Mouse (Mus musculus) CH12.LX (cell line): Measurements from ENCODE around the gene Anks3. TPM values are rescaled to one million over a fixed set of nuclear protein-coding genes. Genes with fewer than 3 reads are reported as not detected.

Experiments used
- DNase-seq: peaks from one replicate; pipeline ENCODE4 v3.0.0-alpha.2; 2013; ENCODE audit errors: extremely low read depth
- H3K27ac ChIP-seq: 2 replicates; pipeline ENCODE4 v1.5.1; 2012; ENCODE audit warnings: low read depth, mild to moderate bottlenecking, control low read depth, moderate library complexity; ENCODE audit not compliant: insufficient read depth
- H3K27me3 ChIP-seq: replicated peaks from 2 replicates; pipeline ENCODE3; 2012; ENCODE audit warnings: inconsistent platforms
- H3K36me3 ChIP-seq, 2 experiments: replicated peaks in 1 of 2; 2 replicates each; pipeline versions ENCODE3 to v1.6.1; 2012; ENCODE audit warnings: inconsistent platforms in 1 of 2, low read length in 1 of 2, mild to moderate bottlenecking in 1 of 2, mixed read lengths in 1 of 2, moderate library complexity in 1 of 2; ENCODE audit not compliant: control insufficient read depth in 1 of 2, insufficient read depth in 1 of 2
- H3K4me1 ChIP-seq, 2 experiments: 2 replicates each; pipeline ENCODE4 v1.6.1; 2012; ENCODE audit warnings: inconsistent platforms in 1 of 2, moderate library complexity in 1 of 2; ENCODE audit not compliant: insufficient read depth in 2 of 2, control insufficient read depth in 1 of 2
- H3K4me2 ChIP-seq: 2 replicates; pipeline ENCODE4 v1.6.1; 2012; ENCODE audit warnings: low read depth, mild to moderate bottlenecking, control low read depth; ENCODE audit not compliant: poor library complexity, insufficient read depth, severe bottlenecking
- H3K4me3 ChIP-seq, 3 experiments: fragments of 150-350 bp in 1 of 3; sonication (generic) in 1 of 3; replicated peaks in 1 of 3; 2 replicates each; pipeline versions ENCODE3 to v1.5.1; 2011 to 2012; ENCODE audit warnings: low read depth in 2 of 3, low read length in 2 of 3, mild to moderate bottlenecking in 2 of 3, moderate library complexity in 2 of 3, control low read depth in 1 of 3, improper control_type of control experiment in 1 of 3, inconsistent platforms in 1 of 3, mixed read lengths in 1 of 3; ENCODE audit not compliant: poor library complexity in 1 of 3
- H3K79me2 ChIP-seq: replicated peaks from 2 replicates; pipeline ENCODE4 v1.6.1; 2012; ENCODE audit warnings: mild to moderate bottlenecking, moderate library complexity; ENCODE audit not compliant: control insufficient read depth, poor library complexity, insufficient read depth, severe bottlenecking; ENCODE audit errors: extremely low read depth
- H3K9ac ChIP-seq: 2 replicates; pipeline ENCODE4 v1.6.1; 2012; ENCODE audit warnings: low read depth, mild to moderate bottlenecking, control low read depth, moderate library complexity; ENCODE audit not compliant: insufficient read depth
- H3K9me3 ChIP-seq: replicated peaks from 2 replicates; pipeline ENCODE3; 2012; ENCODE audit warnings: low read length, inconsistent platforms, mixed read lengths
- BHLHE40 ChIP-seq: IDR thresholded peaks from 2 replicates; pipeline ENCODE4 v1.6.1; 2011; ENCODE audit warnings: mild to moderate bottlenecking, low read depth, low read length, improper control_type of control experiment
- CHD2 ChIP-seq: IDR thresholded peaks from 2 replicates; pipeline ENCODE4 v1.6.1; 2011; ENCODE audit warnings: low read length, improper control_type of control experiment
- CTCF ChIP-seq, 2 experiments: IDR thresholded peaks in 1 of 2; conservative IDR thresholded peaks in 1 of 2; 2 replicates each; pipeline ENCODE4 v1.5.1; 2011 to 2012; ENCODE audit warnings: low read depth in 2 of 2, low read length in 2 of 2, improper control_type of control experiment in 1 of 2, inconsistent platforms in 1 of 2, mild to moderate bottlenecking in 1 of 2, moderate library complexity in 1 of 2
- E2F4 ChIP-seq: IDR thresholded peaks from 2 replicates; pipeline ENCODE4 v1.6.1; 2011; ENCODE audit warnings: low read depth, low read length, improper control_type of control experiment; ENCODE audit not compliant: insufficient replicate concordance
- ELF1 ChIP-seq: IDR thresholded peaks from 2 replicates; pipeline ENCODE4 v1.6.1; 2014; ENCODE audit warnings: low read depth, mild to moderate bottlenecking, inconsistent platforms, low read length, improper control_type of control experiment
- EP300 ChIP-seq: IDR thresholded peaks from 2 replicates; pipeline ENCODE4 v1.6.1; 2011; ENCODE audit warnings: low read length, improper control_type of control experiment
- ETS1 ChIP-seq: conservative IDR thresholded peaks from 2 replicates; pipeline ENCODE4 v1.6.1; 2012; ENCODE audit warnings: low read depth, mild to moderate bottlenecking, inconsistent platforms, low read length, improper control_type of control experiment, moderate library complexity
- HCFC1 ChIP-seq: IDR thresholded peaks from 2 replicates; pipeline ENCODE4 v1.6.1; 2012; ENCODE audit warnings: low read depth, mild to moderate bottlenecking, inconsistent platforms, low read length, improper control_type of control experiment
- IRF4 ChIP-seq: IDR thresholded peaks from 2 replicates; pipeline ENCODE4 v1.6.1; 2014; ENCODE audit warnings: low read depth, mild to moderate bottlenecking, inconsistent platforms, low read length, improper control_type of control experiment
- JUN ChIP-seq: IDR thresholded peaks from 2 replicates; pipeline ENCODE4 v1.6.1; 2011; ENCODE audit warnings: low read depth, mild to moderate bottlenecking, low read length, improper control_type of control experiment, moderate library complexity; ENCODE audit not compliant: insufficient read depth
- JUND ChIP-seq: conservative IDR thresholded peaks from 2 replicates; pipeline ENCODE4 v1.6.1; 2011; ENCODE audit warnings: low read depth, low read length, improper control_type of control experiment
- MAZ ChIP-seq: IDR thresholded peaks from 2 replicates; pipeline ENCODE4 v1.6.1; 2012; ENCODE audit warnings: low read depth, mild to moderate bottlenecking, inconsistent platforms, low read length, improper control_type of control experiment, moderate library complexity
- MEF2A ChIP-seq: IDR thresholded peaks from 2 replicates; pipeline ENCODE4 v1.6.1; 2014; ENCODE audit warnings: low read depth, mild to moderate bottlenecking, inconsistent platforms, low read length, improper control_type of control experiment, borderline replicate concordance
- MYC ChIP-seq: IDR thresholded peaks from 2 replicates; pipeline ENCODE4 v1.6.1; 2011; ENCODE audit warnings: low read depth, mild to moderate bottlenecking, improper control_type of control experiment, low read length
- NELFE ChIP-seq: IDR thresholded peaks from 2 replicates; pipeline ENCODE4 v1.6.1; 2011; ENCODE audit warnings: low read depth, low read length, improper control_type of control experiment
- PAX5 ChIP-seq: IDR thresholded peaks from 2 replicates; pipeline ENCODE4 v1.6.1; 2012; ENCODE audit warnings: low read length, inconsistent platforms, mixed read lengths
- POLR2AphosphoS2 ChIP-seq: IDR thresholded peaks from 2 replicates; pipeline ENCODE4 v1.6.1; 2011; ENCODE audit warnings: low read depth, low read length, improper control_type of control experiment
- RAD21 ChIP-seq: IDR thresholded peaks from 2 replicates; pipeline ENCODE4 v1.6.1; 2011; ENCODE audit warnings: low read depth, mild to moderate bottlenecking, low read length, improper control_type of control experiment, moderate library complexity
- SMC3 ChIP-seq: IDR thresholded peaks from 2 replicates; pipeline ENCODE4 v1.6.1; 2011; ENCODE audit warnings: low read depth, low read length, improper control_type of control experiment
- TBP ChIP-seq: conservative IDR thresholded peaks from 2 replicates; pipeline ENCODE4 v1.6.1; 2011; ENCODE audit warnings: low read depth, low read length, improper control_type of control experiment
- UBTF ChIP-seq: IDR thresholded peaks from 2 replicates; pipeline ENCODE4 v1.6.1; 2012; ENCODE audit warnings: low read depth, mild to moderate bottlenecking, inconsistent platforms, low read length, improper control_type of control experiment, moderate library complexity
- USF1 ChIP-seq: IDR thresholded peaks from 2 replicates; pipeline ENCODE4 v1.6.1; 2014; ENCODE audit warnings: low read depth, mild to moderate bottlenecking, inconsistent platforms, low read length, improper control_type of control experiment
- ZC3H11A ChIP-seq: IDR thresholded peaks from 2 replicates; pipeline ENCODE4 v1.6.1; 2012; ENCODE audit warnings: low read depth, mild to moderate bottlenecking, inconsistent platforms, low read length, improper control_type of control experiment
- ZMIZ1 ChIP-seq: IDR thresholded peaks from 2 replicates; pipeline ENCODE4 v1.6.1; 2012; ENCODE audit warnings: low read depth, mild to moderate bottlenecking, inconsistent platforms, low read length, improper control_type of control experiment
- ZNF384 ChIP-seq: IDR thresholded peaks from 2 replicates; pipeline ENCODE4 v1.6.1; 2012; ENCODE audit warnings: low read depth, low read length, improper control_type of control experiment, inconsistent platforms
- dilution Hi-C: fragments of 300-500 bp; cut with MboI; formaldehyde crosslinking; loops from 2 replicates; pipeline ENCODE4 v1.14.3; 2020; ENCODE audit warnings: low sequenced_read_pairs; ENCODE audit not compliant: extremely low pct_unique_long_range_greater_than_20kb, extremely low pct_ligation_motif_present
- in situ Hi-C: fragments of 300-500 bp; cut with MboI; formaldehyde crosslinking; loops from 3 replicates; pipeline ENCODE4 v1.14.3; 2019; ENCODE audit warnings: low sequenced_read_pairs, low pct_ligation_motif_present, low pct_unique_long_range_greater_than_20kb, mixed read lengths
- polyA plus RNA-seq: library from polyadenylated mRNA; unstranded; fragments of >175 nt; gene quantifications from 2 replicates; pipeline ENCODE4 v1.2.1, GENCODE M21; 2012; ENCODE audit warnings: low read depth; ENCODE audit not compliant: insufficient read length
- total RNA-seq, 2 experiments: library from RNA; depleted of rRNA; stranded (reverse); fragments of 300-350 nt in 1 of 2; fragments of >200 nt in 1 of 2; gene quantifications; 2 replicates each; pipeline ENCODE4 v1.2.3; 2012 to 2014

The Anks3 gene
- total and polyA plus RNA-seq, 3 experiments, result 17.0 to 34.9 (median 24.4) TPM

DNA sequence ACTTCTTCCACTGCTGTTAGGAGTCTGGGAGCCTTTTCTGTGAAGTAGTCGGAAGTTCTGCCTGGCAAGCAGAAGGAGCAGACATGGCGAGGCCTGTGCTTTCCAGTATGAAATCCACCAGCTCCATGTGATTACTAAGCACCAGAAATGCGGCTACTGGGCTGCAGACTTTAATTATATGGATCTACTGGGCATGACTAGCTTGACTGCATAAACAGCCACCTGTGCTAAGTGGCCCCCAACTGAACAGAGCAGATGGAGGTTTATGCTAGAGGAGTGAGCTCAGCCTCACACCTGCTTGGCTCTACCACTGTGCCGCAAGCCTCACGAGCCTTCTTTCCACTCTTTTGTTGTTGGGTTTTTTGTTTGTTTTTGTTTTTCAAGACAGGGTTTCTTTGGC is 10.5 kb upstream of the Anks3 start:
- Histone ChIP-seq H3K36me3 (peaks cover 0 to 2% of the 10 kb centered on the region in 2 experiments), H3K27me3 (no peaks in the 10 kb centered on the region), H3K4me3 (no peak overlapping the region), H3K4me2 (no peak overlapping the region), H3K4me1 (peaks cover 0 to 14% of the 10 kb centered on the region in 2 experiments; a peak in 3 of 4 replicates), H3K9ac (no peak overlapping the region), H3K27ac (no peak overlapping the region), H3K9me3 (no peaks in the 10 kb centered on the region), H3K79me2 (no peaks in the 10 kb centered on the region)
- in situ Hi-C loops, result no loop called here
- dilution Hi-C loops, result no loop called here
- no peak for TF ChIP-seq CHD2
- no peak for TF ChIP-seq ZNF384
- no peak for TF ChIP-seq CTCF (conservative IDR thresholded peaks at IDR 0.05 in 1 of 2, IDR thresholded peaks at IDR 0.05 in 1 of 2; ENCODE audit: low read depth in 2 of 2, low read length in 2 of 2)
- TF ChIP-seq POLR2AphosphoS2, result no peak
- no peak for TF ChIP-seq UBTF
- TF ChIP-seq MYC, result no peak
- no peak for TF ChIP-seq BHLHE40
- no peak for TF ChIP-seq ZC3H11A
- TF ChIP-seq EP300, result no peak
- TF ChIP-seq JUND, result no peak
- no peak for TF ChIP-seq HCFC1
- no peak for TF ChIP-seq ELF1
- no peak for TF ChIP-seq JUN
- TF ChIP-seq USF1, result no peak
- TF ChIP-seq TBP, result no peak
- TF ChIP-seq NELFE, result no peak
- TF ChIP-seq E2F4, result no peak
- no peak for DNase-seq

DNA sequence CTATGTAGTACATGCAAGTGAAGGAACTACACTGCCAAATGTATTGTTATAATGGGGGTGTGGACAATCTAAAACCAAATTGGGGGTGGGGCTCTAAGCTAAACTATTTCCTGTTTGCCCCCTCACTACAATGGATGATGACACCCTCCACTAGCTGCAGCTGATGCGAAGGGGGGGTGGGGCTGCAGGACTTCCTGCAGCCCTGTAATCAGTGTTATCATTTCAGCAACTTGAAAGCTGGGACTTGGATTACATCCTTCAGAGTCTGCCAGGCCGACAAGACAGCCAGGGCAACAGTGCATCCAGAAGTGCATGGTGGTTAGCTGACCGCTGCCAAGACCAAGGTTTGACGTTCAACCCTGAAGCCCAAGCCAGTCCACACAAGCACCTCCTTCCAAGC is 7.6 kb upstream of the Anks3 start:
- no peak for TF ChIP-seq ZMIZ1
- TF ChIP-seq IRF4, result no peak
- no peak for TF ChIP-seq RAD21
- no peak for TF ChIP-seq ETS1
- no peak for TF ChIP-seq SMC3
- TF ChIP-seq USF1, result no peak
- TF ChIP-seq MAZ, result no peak
- TF ChIP-seq MEF2A, result no peak
- no peak for TF ChIP-seq CTCF (conservative IDR thresholded peaks at IDR 0.05 in 1 of 2, IDR thresholded peaks at IDR 0.05 in 1 of 2; ENCODE audit: low read depth in 2 of 2, low read length in 2 of 2)
- no peak for TF ChIP-seq MYC
- TF ChIP-seq E2F4, result no peak
- no peak for TF ChIP-seq TBP
- TF ChIP-seq PAX5, result no peak
- in situ Hi-C loops (no loop called here), dilution Hi-C loops (no loop called here)
- H3K4me2 ChIP-seq, result no peak overlapping the region
- H3K36me3 ChIP-seq, result peaks cover 0 to 2% of the 10 kb centered on the region in 2 experiments
- no peak overlapping the region for H3K27ac ChIP-seq
- peaks cover 6 to 34% of the 10 kb centered on the region in 2 experiments; a peak in 3 of 4 replicates for H3K4me1 ChIP-seq
- no peak overlapping the region for H3K9ac ChIP-seq
- H3K79me2 ChIP-seq, result no peaks in the 10 kb centered on the region
- no peaks in the 10 kb centered on the region for H3K27me3 ChIP-seq
- no peak for DNase-seq
- H3K4me3 ChIP-seq, result no peak overlapping the region
- no peaks in the 10 kb centered on the region for H3K9me3 ChIP-seq
